ENCODE assay signal across 25 mouse cellular contexts in the genomic region with DNA sequence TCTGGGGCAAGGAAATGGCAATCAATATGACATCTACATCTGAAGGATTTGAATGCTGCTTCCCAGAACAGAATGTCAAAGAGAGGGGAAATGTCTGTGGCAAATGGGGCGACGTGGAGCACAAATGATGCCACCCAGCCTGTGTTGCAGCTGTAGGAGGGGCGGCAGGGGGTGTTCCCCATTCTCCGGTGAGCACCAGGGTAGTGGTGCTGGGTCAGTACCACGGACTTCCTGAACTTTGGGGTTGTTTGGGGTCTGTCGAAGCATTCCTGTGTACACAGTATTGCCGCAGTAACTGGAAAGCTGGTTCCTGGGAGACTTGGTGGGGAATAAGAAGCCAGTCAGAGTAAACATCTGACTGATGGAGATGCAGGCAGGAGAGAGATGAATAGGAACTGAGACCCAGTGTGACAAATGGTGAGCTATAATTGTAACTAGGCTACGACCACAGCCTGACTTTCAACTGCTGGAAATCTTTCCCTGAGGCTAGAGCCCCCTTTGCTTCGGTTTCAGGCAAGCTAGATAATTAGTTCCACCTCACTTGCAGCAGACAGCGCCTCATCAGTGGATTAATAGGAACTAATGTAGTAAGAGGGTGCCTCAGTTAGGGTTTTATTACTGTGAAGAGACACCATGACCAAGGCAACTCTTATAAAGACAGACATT. TPM values are rescaled to one million over a fixed set of nuclear protein-coding genes. Genes with fewer than 3 reads are reported as not detected.
DNase-seq lines count a peak whose midpoint lies in the region; ATAC-seq and TF ChIP-seq lines count a peak whose summit lies in the region.
"Had no signal": no experiment of that assay in that cellular context is flagged by ENCODE, and none has a peak within 500 bp of the region (broad histone marks: within the 10 kb centered on the region; RNA-seq: fewer than 3 reads in every experiment).

No protein-coding gene starts in this region.

- H3K27me3 ChIP-seq in midbrain, embryonic 12.5 days: no peaks in the 10 kb centered on the region
- H3K27me3 ChIP-seq in midbrain, embryonic 15.5 days (replicated peaks): no peaks in the 10 kb centered on the region
- H3K27me3 ChIP-seq in hindbrain, embryonic 13.5 days: no peaks in the 10 kb centered on the region
- H3K27me3 ChIP-seq in neural tube, embryonic 13.5 days: no peaks in the 10 kb centered on the region
- H3K27me3 ChIP-seq: limb, embryonic 13.5 days; liver, embryonic 12.5 days had no signal

- DNase-seq in brain, embryonic 14.5 days (ENCODE audit: low read depth): peak; percentile 69
- DNase-seq in spleen, adult 18-20 months: no peak
- DNase-seq: adrenal gland, adult 8-10 months; cerebellum, adult 8-10 months; cerebellum, postnatal 36 days; gastrocnemius, adult 2 months; heart, adult 11 months; kidney, adult 9 months; kidney, postnatal 14 days; layer of hippocampus, postnatal 36 days; lung, adult 18-20 months; lung, postnatal 10 days had no signal

- no peak overlapping the region for H3K9ac ChIP-seq in midbrain, embryonic 12.5 days (replicated peaks)
- no peak overlapping the region for H3K9ac ChIP-seq in midbrain, embryonic 15.5 days
- no peak overlapping the region for H3K9ac ChIP-seq in hindbrain, embryonic 13.5 days
- H3K9ac ChIP-seq in neural tube, embryonic 13.5 days: no peak overlapping the region
- H3K9ac ChIP-seq: limb, embryonic 13.5 days; liver, embryonic 12.5 days had no signal

- WGBS in midbrain, embryonic 12.5 days: 73% methylated on average over 10 of the region's 10 CpGs
- WGBS in midbrain, embryonic 15.5 days: 59% methylated on average over 10 of the region's 10 CpGs
- 49% methylated on average over 10 of the region's 10 CpGs for WGBS in hindbrain, embryonic 13.5 days
- WGBS in neural tube, embryonic 13.5 days: 39% methylated on average over 10 of the region's 10 CpGs

- H3K4me2 ChIP-seq in midbrain, embryonic 12.5 days (replicated peaks): no peak overlapping the region
- H3K4me2 ChIP-seq in midbrain, embryonic 15.5 days: no peak overlapping the region
- no peak overlapping the region for H3K4me2 ChIP-seq in hindbrain, embryonic 13.5 days
- no peak overlapping the region for H3K4me2 ChIP-seq in neural tube, embryonic 13.5 days
- H3K4me2 ChIP-seq: heart, embryonic 11.5 days; limb, embryonic 13.5 days; liver, embryonic 12.5 days had no signal

- no peak for TF ChIP-seq POLR2A in brain, embryonic 14.5 days (IDR thresholded peaks at IDR 0.05; ENCODE audit: borderline replicate concordance, extremely low read depth, insufficient read depth, insufficient read length, poor library complexity, severe bottlenecking)

- no peak overlapping the region for H3K4me3 ChIP-seq in midbrain, embryonic 12.5 days
- H3K4me3 ChIP-seq in midbrain, embryonic 15.5 days: no peak overlapping the region
- no peak overlapping the region for H3K4me3 ChIP-seq in hindbrain, embryonic 13.5 days
- H3K4me3 ChIP-seq in neural tube, embryonic 13.5 days: no peak overlapping the region
- H3K4me3 ChIP-seq: forebrain, embryonic 10.5 days; gastrocnemius, adult 2 months; layer of hippocampus, adult 2 months; limb, embryonic 13.5 days; liver, embryonic 12.5 days had no signal

- no peak overlapping the region for H3K27ac ChIP-seq in midbrain, embryonic 12.5 days (replicated peaks)
- H3K27ac ChIP-seq in midbrain, embryonic 15.5 days: no peak overlapping the region; the same call in 1 of the 2 replicates
- peak overlapping the region; percentile 58 for H3K27ac ChIP-seq in hindbrain, embryonic 13.5 days
- peak overlapping the region; percentile 28 for H3K27ac ChIP-seq in neural tube, embryonic 13.5 days (replicated peaks)
- H3K27ac ChIP-seq: forebrain, embryonic 10.5 days; gastrocnemius, adult 2 months; layer of hippocampus, adult 2 months; limb, embryonic 13.5 days; liver, embryonic 12.5 days had no signal

- 0 out of 2 replicates have a peak, but pooled peaks have one; percentile 27 for ATAC-seq in midbrain, embryonic 12.5 days (ENCODE audit: low FRiP score, low read depth)
- ATAC-seq in midbrain, embryonic 15.5 days (replicated peaks): no peak
- ATAC-seq in hindbrain, embryonic 13.5 days (ENCODE audit: low FRiP score): peak; percentile 61; the same call in 1 of the 2 replicates
- peak; percentile 74 for ATAC-seq in neural tube, embryonic 13.5 days (ENCODE audit: low read depth)
- ATAC-seq in granulocyte monocyte progenitor cell, adult 5-6 weeks (replicated peaks; ENCODE audit: poor library complexity, severe bottlenecking): no peak
- ATAC-seq: activated CD4-positive, CD25-positive, alpha-beta regulatory T cell, adult 4 months; intestine, embryonic 16.5 days; liver, embryonic 12.5 days; midbrain, embryonic 16.5 days had no signal

- no peaks in the 10 kb centered on the region for H3K36me3 ChIP-seq in midbrain, embryonic 12.5 days
- H3K36me3 ChIP-seq in midbrain, embryonic 15.5 days (replicated peaks): no peaks in the 10 kb centered on the region
- H3K36me3 ChIP-seq in hindbrain, embryonic 13.5 days: no peaks in the 10 kb centered on the region
- no peaks in the 10 kb centered on the region for H3K36me3 ChIP-seq in neural tube, embryonic 13.5 days
- H3K36me3 ChIP-seq: forebrain, embryonic 10.5 days; limb, embryonic 13.5 days; liver, embryonic 12.5 days had no signal

- 0 out of 2 replicates have a peak, but pooled peaks cover 3% of the 10 kb centered on the region for H3K4me1 ChIP-seq in midbrain, embryonic 12.5 days
- H3K4me1 ChIP-seq in midbrain, embryonic 15.5 days: peaks cover 4% of the 10 kb centered on the region; the same call in 1 of the 2 replicates
- peaks cover 21% of the 10 kb centered on the region for H3K4me1 ChIP-seq in hindbrain, embryonic 13.5 days (replicated peaks)
- peaks cover 19% of the 10 kb centered on the region for H3K4me1 ChIP-seq in neural tube, embryonic 13.5 days (replicated peaks)
- H3K4me1 ChIP-seq: limb, embryonic 13.5 days; liver, embryonic 12.5 days had no signal

- no peaks in the 10 kb centered on the region for H3K9me3 ChIP-seq in midbrain, embryonic 12.5 days
- H3K9me3 ChIP-seq in midbrain, embryonic 15.5 days: no peaks in the 10 kb centered on the region
- no peaks in the 10 kb centered on the region for H3K9me3 ChIP-seq in hindbrain, embryonic 13.5 days
- H3K9me3 ChIP-seq in neural tube, embryonic 13.5 days: no peaks in the 10 kb centered on the region
- H3K9me3 ChIP-seq: forebrain, embryonic 10.5 days; limb, embryonic 13.5 days; liver, embryonic 12.5 days had no signal

- TF ChIP-seq CTCF in brain, embryonic 14.5 days (IDR thresholded peaks at IDR 0.05; ENCODE audit: borderline replicate concordance, extremely low read depth, insufficient read depth, insufficient read length): no peak

RNA-seq across cellular contexts. Expression of gene Tom1l1, which starts 53.9 kb away (rescaled TPM):
- 14.3 and 14.8 TPM in 2 replicates for polyA plus RNA-seq in midbrain, embryonic 12.5 days (2016; fragmentation: Nextera tagmentation; extraction: Ambion mirVana)
- polyA plus RNA-seq in midbrain, embryonic 15.5 days (2015; fragmentation: Nextera tagmentation; extraction: Ambion mirVana): 17.9 and 18.8 TPM in 2 replicates
- 6.1 and 14.0 TPM in 2 replicates for polyA plus RNA-seq in brain, embryonic 14.5 days (2012; rRNA removed)
- polyA plus RNA-seq in hindbrain, embryonic 13.5 days (2015; fragmentation: Nextera tagmentation; extraction: Ambion mirVana): 15.0 and 17.6 TPM in 2 replicates
- 20.7 and 21.4 TPM in 2 replicates for polyA plus RNA-seq in neural tube, embryonic 13.5 days (2015; fragmentation: Nextera tagmentation; extraction: Ambion mirVana)
- 2.4 and 4.2 TPM in 2 replicates for total RNA-seq in granulocyte monocyte progenitor cell, adult 5-6 weeks (2014; fragmentation: Nextera tagmentation)
- total RNA-seq in granulocyte monocyte progenitor cell, adult 5-6 weeks (2017): 7.2 and 16.2 TPM in 2 replicates

Comparison
In these comparisons a context has a peak if more than half of its experiments do, and no peak if none do; other contexts are left out.
1. ATAC-seq: peak in midbrain, embryonic 12.5 days (single experiment), hindbrain, embryonic 13.5 days (single experiment) and neural tube, embryonic 13.5 days (single experiment); none in midbrain, embryonic 15.5 days (single experiment) and granulocyte monocyte progenitor cell, adult 5-6 weeks (single experiment).
2. H3K27ac ChIP-seq: peak in hindbrain, embryonic 13.5 days (single experiment) and neural tube, embryonic 13.5 days (single experiment); none in midbrain, embryonic 12.5 days (single experiment) and midbrain, embryonic 15.5 days (single experiment).